Mouse (Mus musculus) liver, postnatal 0 days (tissue): ENCODE data around the gene Wnt4. TPM values are rescaled to one million over a fixed set of nuclear protein-coding genes. Genes with fewer than 3 reads are reported as not detected.

ENCODE experiments used
- ATAC-seq: fragments of 200-750 bp; cut with Nextera tagmentation; 2 replicates; pipeline ENCODE4 v1.8.0; 2017; ENCODE audit warnings: mild to moderate bottlenecking, moderate library complexity
- DNase-seq: peaks from one replicate; pipeline ENCODE4 v3.0.0-alpha.2; 2016
- H3K27ac ChIP-seq: fragments of 300-500 bp; sonication (generic); 2 replicates; pipeline ENCODE4 v1.5.1; 2014; ENCODE audit warnings: antibody characterized with exemption, moderate library complexity, mild to moderate bottlenecking, low read depth
- H3K27me3 ChIP-seq: fragments of 300-500 bp; sonication (generic); 2 replicates; pipeline ENCODE4 v1.6.1; 2014; ENCODE audit warnings: low read length, control low read depth, mixed read lengths; ENCODE audit not compliant: insufficient read depth
- H3K36me3 ChIP-seq: fragments of 300-500 bp; sonication (generic); replicated peaks from 2 replicates; pipeline ENCODE4 v1.6.1; 2014; ENCODE audit warnings: mild to moderate bottlenecking, control low read depth, low read length, moderate library complexity, mixed read lengths; ENCODE audit not compliant: insufficient read depth
- H3K4me1 ChIP-seq: fragments of 300-500 bp; sonication (generic); 2 replicates; pipeline ENCODE4 v1.6.1; 2014; ENCODE audit warnings: antibody characterized with exemption, mild to moderate bottlenecking, control low read depth; ENCODE audit not compliant: insufficient read depth
- H3K4me2 ChIP-seq: fragments of 300-500 bp; sonication (generic); 2 replicates; pipeline ENCODE4 v1.6.1; 2014; ENCODE audit warnings: low read depth, mild to moderate bottlenecking, low read length, moderate library complexity, mixed read lengths
- H3K4me3 ChIP-seq: fragments of 300-500 bp; sonication (generic); 2 replicates; pipeline ENCODE4 v1.5.1; 2014; ENCODE audit warnings: low read depth, low read length
- H3K9ac ChIP-seq: fragments of 300-500 bp; sonication (generic); replicated peaks from 2 replicates; pipeline ENCODE4 v1.6.1; 2014; ENCODE audit warnings: mild to moderate bottlenecking, moderate library complexity
- H3K9me3 ChIP-seq: fragments of 300-500 bp; sonication (generic); 2 replicates; pipeline ENCODE4 v1.6.1; 2016; ENCODE audit warnings: mild to moderate bottlenecking, control low read depth, low read length, mixed read lengths
- CTCF ChIP-seq: sonication (generic); IDR thresholded peaks from 2 replicates; pipeline ENCODE4 v1.5.1; 2016; ENCODE audit warnings: antibody characterized with exemption, low read depth
- EP300 ChIP-seq: IDR thresholded peaks from 2 replicates; pipeline ENCODE4 v1.6.1; 2016; ENCODE audit warnings: antibody characterized with exemption, low read depth, mild to moderate bottlenecking
- WGBS: fragments of 180-500 bp; shearing (Covaris S2); extraction: QIAGEN DNeasy Blood & Tissue Kit; methylation state at CpG from one replicate; pipeline ENCODE4 v1.1.7; 2014; ENCODE audit not compliant: insufficient replicate concordance; 5-methylcytosine and 5-hydroxymethylcytosine counted together
- polyA plus RNA-seq: library from polyadenylated mRNA; unstranded; fragments of >200 nt; fragmentation: Nextera tagmentation; extraction: Ambion mirVana; gene quantifications from 2 replicates; pipeline ENCODE4 v1.2.1, GENCODE M21; 2015

The Wnt4 gene
- polyA plus RNA-seq, 1 experiment from 2014 or later = 5.7 TPM

DNA sequence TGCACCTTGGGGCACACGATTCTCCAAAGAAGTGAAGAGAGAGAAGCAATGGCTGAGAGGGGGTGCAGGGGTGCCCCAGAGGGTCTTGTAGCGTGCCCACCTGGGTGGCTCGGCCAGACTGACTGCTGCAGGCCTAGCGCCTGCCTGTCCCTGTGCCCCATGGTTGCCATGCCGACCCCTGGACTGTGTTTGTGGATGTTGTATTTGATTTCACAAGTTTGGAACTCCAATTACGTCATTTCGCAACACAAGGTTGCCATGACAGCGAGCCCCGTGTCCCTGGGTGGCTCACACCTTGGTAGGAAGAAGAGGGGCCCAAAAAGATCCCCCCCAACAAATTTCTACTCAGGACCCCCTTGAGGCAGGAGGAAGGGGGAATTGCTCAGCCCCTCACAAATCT, 32.4 kb upstream of the Wnt4 start:
- no peak overlapping the region for H3K4me3 ChIP-seq
- H3K27me3 ChIP-seq = no peaks in the 10 kb centered on the region
- H3K9me3 ChIP-seq = no peaks in the 10 kb centered on the region
- peak; percentile 86 for ATAC-seq
- no peaks in the 10 kb centered on the region for H3K36me3 ChIP-seq
- peak; percentile 67 for DNase-seq
- TF ChIP-seq CTCF = no peak
- TF ChIP-seq EP300 = no peak
- no peak overlapping the region for H3K4me2 ChIP-seq
- no peak overlapping the region for H3K9ac ChIP-seq
- H3K27ac ChIP-seq = no peak overlapping the region
- WGBS = 54% methylated on average over 9 of the region's 9 CpGs
- H3K4me1 ChIP-seq = no peaks in the 10 kb centered on the region

DNA sequence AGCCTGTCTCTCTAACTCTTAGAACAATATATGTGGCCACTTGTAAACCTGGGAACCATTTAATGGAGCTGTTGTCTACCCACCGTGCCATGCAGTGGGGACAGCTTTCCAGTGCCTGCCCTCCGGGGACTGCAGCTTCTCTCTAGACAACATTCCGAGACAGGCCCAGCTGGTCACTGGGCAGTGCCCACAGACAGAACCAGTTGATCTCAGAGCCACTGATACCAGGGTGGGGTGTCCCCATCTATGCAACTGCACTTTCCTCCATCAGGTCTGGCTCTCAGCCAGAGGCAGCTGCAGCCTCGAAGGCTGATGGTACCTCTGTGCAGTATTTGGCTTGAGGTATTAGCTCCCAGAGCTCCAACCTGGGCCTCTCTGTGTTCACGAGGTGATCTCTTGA, 27.0 kb upstream of the Wnt4 start:
- Histone ChIP-seq H3K9ac (no peak overlapping the region), H3K36me3 (no peaks in the 10 kb centered on the region), H3K4me3 (no peak overlapping the region), H3K9me3 (no peaks in the 10 kb centered on the region), H3K4me2 (no peak overlapping the region), H3K4me1 (no peaks in the 10 kb centered on the region), H3K27ac (no peak overlapping the region), H3K27me3 (no peaks in the 10 kb centered on the region)
- 74% methylated on average over 5 of the region's 5 CpGs for WGBS
- ATAC-seq = no peak
- TF ChIP-seq EP300 (no peak), CTCF (no peak)
- no peak for DNase-seq

DNA sequence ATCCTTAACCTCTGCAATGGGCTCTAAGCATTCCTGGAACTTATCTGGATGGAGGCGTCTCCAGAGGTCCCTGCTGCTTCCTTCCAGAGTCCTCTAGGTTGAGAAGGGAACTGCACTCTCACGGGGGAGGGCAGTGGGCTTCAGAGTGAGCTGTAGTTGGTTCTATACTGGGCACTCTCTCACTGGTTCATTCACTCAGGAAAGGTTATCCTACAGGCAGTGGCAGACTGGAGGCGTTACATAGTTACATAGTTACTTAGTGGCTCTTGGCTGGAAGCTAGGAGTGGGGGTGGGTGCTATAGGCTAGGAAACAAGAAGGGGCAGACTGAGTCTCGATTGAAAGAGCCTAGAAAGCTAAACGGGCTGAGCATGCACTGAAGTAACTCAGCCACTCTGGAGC, 26.4 kb upstream of the Wnt4 start:
- WGBS = 38% methylated on average over 5 of the region's 5 CpGs
- no peaks in the 10 kb centered on the region for H3K9me3 ChIP-seq
- no peaks in the 10 kb centered on the region for H3K36me3 ChIP-seq
- TF ChIP-seq EP300 (no peak), CTCF (no peak)
- H3K9ac ChIP-seq = no peak overlapping the region
- no peak overlapping the region for H3K4me3 ChIP-seq
- DNase-seq = no peak
- H3K4me2 ChIP-seq = no peak overlapping the region
- no peaks in the 10 kb centered on the region for H3K4me1 ChIP-seq
- H3K27ac ChIP-seq = no peak overlapping the region
- H3K27me3 ChIP-seq = no peaks in the 10 kb centered on the region
- no peak for ATAC-seq

- ATAC-seq = no peak
Measured at GRCm38 (mm10) chr4:137253601-137254000, 23.7 kb upstream of the Wnt4 start.

GRCm38 (mm10) chr4:137254206-137254976, 22.9 kb upstream of the Wnt4 start:
- no peak for DNase-seq

More at GRCm38 (mm10) chr4:137253601-137254000, 23.7 kb upstream of the Wnt4 start:
- H3K27ac ChIP-seq = no peak overlapping the region
- no peak overlapping the region for H3K4me3 ChIP-seq
- DNase-seq = no peak
- no peaks in the 10 kb centered on the region for H3K36me3 ChIP-seq
- no peaks in the 10 kb centered on the region for H3K9me3 ChIP-seq
- no peak overlapping the region for H3K9ac ChIP-seq
- H3K4me1 ChIP-seq = no peaks in the 10 kb centered on the region
- TF ChIP-seq CTCF (no peak), EP300 (no peak)
- H3K27me3 ChIP-seq = no peaks in the 10 kb centered on the region
- 73% methylated on average over 11 of the region's 11 CpGs for WGBS
- H3K4me2 ChIP-seq = no peak overlapping the region

DNA sequence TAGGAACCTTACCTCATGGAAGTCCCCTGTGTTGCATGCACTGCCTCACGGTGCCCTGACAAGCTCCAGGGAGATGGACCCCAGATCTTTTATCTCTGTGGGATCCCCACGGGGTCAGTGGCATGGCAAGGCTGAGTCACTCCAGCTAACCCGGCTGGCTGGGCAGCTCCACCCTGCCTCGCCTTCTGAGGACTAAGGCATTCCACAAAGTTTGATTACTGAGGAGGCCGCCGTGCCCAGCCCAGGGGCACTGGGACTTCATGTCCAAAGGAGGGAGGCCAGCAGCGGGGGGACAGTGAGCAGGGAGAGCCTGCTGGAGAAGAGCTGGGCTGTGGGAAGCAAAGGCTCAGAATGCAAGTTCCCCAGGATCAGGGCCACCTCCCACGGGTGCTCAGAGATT, 21.7 kb upstream of the Wnt4 start:
- DNase-seq (no peak), ATAC-seq (no peak)
- H3K27me3 ChIP-seq = no peaks in the 10 kb centered on the region
- no peak overlapping the region for H3K9ac ChIP-seq
- H3K36me3 ChIP-seq = no peaks in the 10 kb centered on the region
- 77% methylated on average over 8 of the region's 8 CpGs for WGBS
- TF ChIP-seq CTCF (no peak), EP300 (no peak)
- H3K9me3 ChIP-seq = no peaks in the 10 kb centered on the region
- no peak overlapping the region for H3K4me3 ChIP-seq
- no peak overlapping the region for H3K4me2 ChIP-seq
- no peak overlapping the region for H3K27ac ChIP-seq
- no peaks in the 10 kb centered on the region for H3K4me1 ChIP-seq

More at GRCm38 (mm10) chr4:137254206-137254976, 22.9 kb upstream of the Wnt4 start:
- Histone ChIP-seq H3K4me2 (no peak overlapping the region), H3K9ac (no peak overlapping the region), H3K36me3 (no peaks in the 10 kb centered on the region), H3K27me3 (no peaks in the 10 kb centered on the region), H3K4me1 (no peaks in the 10 kb centered on the region), H3K27ac (no peak overlapping the region), H3K4me3 (no peak overlapping the region), H3K9me3 (no peaks in the 10 kb centered on the region)
- WGBS = 59% methylated on average over 17 of the region's 17 CpGs
- no peak for ATAC-seq
- no peak for TF ChIP-seq CTCF
- no peak for TF ChIP-seq EP300

GRCm38 (mm10) chr4:137261826-137262225, 15.5 kb upstream of the Wnt4 start:
- no peak for TF ChIP-seq EP300
- TF ChIP-seq CTCF = no peak
- 84% methylated on average over 6 of the region's 6 CpGs for WGBS
- no peaks in the 10 kb centered on the region for H3K36me3 ChIP-seq
- H3K9ac ChIP-seq = no peak overlapping the region
- no peaks in the 10 kb centered on the region for H3K27me3 ChIP-seq
- H3K4me1 ChIP-seq = no peaks in the 10 kb centered on the region
- ATAC-seq = no peak
- no peak overlapping the region for H3K4me2 ChIP-seq
- DNase-seq = no peak
- H3K27ac ChIP-seq = no peak overlapping the region
- no peaks in the 10 kb centered on the region for H3K9me3 ChIP-seq
- no peak overlapping the region for H3K4me3 ChIP-seq
